Mouse (Mus musculus): ENCODE measurements around the gene Leprot. TPM values are rescaled to one million over a fixed set of nuclear protein-coding genes. Genes with fewer than 3 reads are reported as not detected.

Gene Leprot
- total RNA-seq, 2 experiments from 2014 or later = 8.1 TPM

Other genes with a start within 250 kb of the Leprot start
- gene Ak4, start 228.4 kb upstream of the Leprot start, total RNA-seq (2021) = 1 to 10 TPM; 1.1 to 1.9 TPM
- gene Dnajc6, start 151.1 kb upstream of the Leprot start, total RNA-seq (2021) = under 1 TPM; 0.22 to 0.31 TPM
- 1 to 10 TPM; 1.6 to 2.2 TPM for gene Lepr, start 69.7 kb downstream of the Leprot start, total RNA-seq (2021)
- gene B020004J07Rik, start 196.3 kb downstream of the Leprot start, total RNA-seq (2021) = not detected
- gene C130073F10Rik, start 246.1 kb downstream of the Leprot start, total RNA-seq (2021) = not detected